Mouse (Mus musculus) forebrain, embryonic 10.5 days (tissue): ENCODE measurements around the gene Calm4. TPM values are rescaled to one million over a fixed set of nuclear protein-coding genes. Genes with fewer than 3 reads are reported as not detected.
"Not testable (repeated sequence)": the region's sequence is repeated elsewhere in the genome, so short reads cannot be mapped to it uniquely, and the experiment has no call there.

Experiments
- DNase-seq: peaks from one replicate; pipeline ENCODE4 v3.0.0-alpha.2; 2017; ENCODE audit warnings: low spot score; ENCODE audit errors: extremely low spot score
- H3K27ac ChIP-seq: fragments of 300-500 bp; sonication (generic); 2 replicates; pipeline ENCODE4 v1.5.1; 2016; ENCODE audit warnings: mild to moderate bottlenecking
- H3K27me3 ChIP-seq: fragments of 300-500 bp; sonication (generic); 2 replicates; pipeline ENCODE4 v1.6.1; 2016; ENCODE audit warnings: mild to moderate bottlenecking; ENCODE audit not compliant: poor library complexity, severe bottlenecking
- H3K36me3 ChIP-seq: fragments of 300-500 bp; sonication (generic); replicated peaks from 2 replicates; pipeline ENCODE4 v1.6.1; 2016; ENCODE audit warnings: mild to moderate bottlenecking, moderate library complexity
- H3K4me1 ChIP-seq: fragments of 300-500 bp; sonication (generic); 2 replicates; pipeline ENCODE4 v1.6.1; 2016
- H3K4me3 ChIP-seq: fragments of 300-500 bp; sonication (generic); 2 replicates; pipeline ENCODE4 v1.5.1; 2016; ENCODE audit warnings: mild to moderate bottlenecking, moderate library complexity
- H3K9me3 ChIP-seq: fragments of 300-500 bp; sonication (generic); 2 replicates; pipeline ENCODE4 v1.6.1; 2016; ENCODE audit warnings: mild to moderate bottlenecking, moderate library complexity
- WGBS: fragments of 180-500 bp; shearing (Covaris S2); methylation state at CpG from one replicate; pipeline ENCODE4 v1.1.7; 2016; 5-methylcytosine and 5-hydroxymethylcytosine counted together
- polyA plus RNA-seq: library from polyadenylated mRNA; unstranded; fragments of >200 nt; fragmentation: Nextera tagmentation; extraction: Ambion mirVana; gene quantifications from 2 replicates; pipeline ENCODE4 v1.2.1, GENCODE M21; 2016

Gene Calm4
- polyA plus RNA-seq, 1 experiment from 2014 or later = not detected

GRCm38 (mm10) chr13:3825726-3826125, 11.8 kb upstream of the Calm4 start:
- H3K4me3 ChIP-seq = no peak overlapping the region
- no peaks in the 10 kb centered on the region for H3K4me1 ChIP-seq
- DNase-seq = no peak
- H3K27me3 ChIP-seq = no peaks in the 10 kb centered on the region
- H3K27ac ChIP-seq = no peak overlapping the region
- H3K36me3 ChIP-seq = no peaks in the 10 kb centered on the region
- H3K9me3 ChIP-seq = no peaks in the 10 kb centered on the region

- H3K36me3 ChIP-seq = no peaks in the 10 kb centered on the region
- DNase-seq = no peak
- no peaks in the 10 kb centered on the region for H3K9me3 ChIP-seq
- H3K4me1 ChIP-seq = no peaks in the 10 kb centered on the region
- H3K4me3 ChIP-seq = no peak overlapping the region
- 88% methylated on average over 5 of the region's 5 CpGs for WGBS
- H3K27ac ChIP-seq = no peak overlapping the region
- no peaks in the 10 kb centered on the region for H3K27me3 ChIP-seq
Measured at GRCm38 (mm10) chr13:3831546-3831945, 6.0 kb upstream of the Calm4 start.

- WGBS = 73% methylated on average over 1 of the region's 1 CpGs
- no peaks in the 10 kb centered on the region for H3K36me3 ChIP-seq
- H3K27me3 ChIP-seq = no peaks in the 10 kb centered on the region
- DNase-seq = no peak
- H3K4me3 ChIP-seq = no peak overlapping the region
- H3K4me1 ChIP-seq = no peaks in the 10 kb centered on the region
- H3K9me3 ChIP-seq = no peaks in the 10 kb centered on the region
- H3K27ac ChIP-seq = no peak overlapping the region
Measured at GRCm38 (mm10) chr13:3831994-3832393, 5.6 kb upstream of the Calm4 start.

GRCm38 (mm10) chr13:3832450-3832849, 5.1 kb upstream of the Calm4 start:
- 88% methylated on average over 2 of the region's 2 CpGs for WGBS
- no peaks in the 10 kb centered on the region for H3K27me3 ChIP-seq
- H3K4me1 ChIP-seq = no peaks in the 10 kb centered on the region
- H3K9me3 ChIP-seq = no peaks in the 10 kb centered on the region
- H3K36me3 ChIP-seq = no peaks in the 10 kb centered on the region
- no peak for DNase-seq
- no peak overlapping the region for H3K27ac ChIP-seq
- H3K4me3 ChIP-seq = no peak overlapping the region

GRCm38 (mm10) chr13:3833644-3834043, 3.9 kb upstream of the Calm4 start:
- H3K36me3 ChIP-seq, H3K4me3 ChIP-seq, H3K27ac ChIP-seq, DNase-seq, H3K9me3 ChIP-seq, H3K4me1 ChIP-seq, H3K27me3 ChIP-seq: not testable (repeated sequence)

GRCm38 (mm10) chr13:3840662-3841061, 3.1 kb downstream of the Calm4 start:
- H3K4me1 ChIP-seq, H3K27me3 ChIP-seq, H3K9me3 ChIP-seq, H3K27ac ChIP-seq, DNase-seq, H3K4me3 ChIP-seq, H3K36me3 ChIP-seq: not testable (repeated sequence)

GRCm38 (mm10) chr13:3850330-3850729, 12.8 kb downstream of the Calm4 start:
- no peak for DNase-seq
- no peaks in the 10 kb centered on the region for H3K36me3 ChIP-seq
- WGBS = 68% methylated on average over 1 of the region's 1 CpGs

GRCm38 (mm10) chr13:3853648-3854333, 16.2 kb downstream of the Calm4 start, which contains the start of gene Calm5:
Gene Calm5, plus strand, starts transcription at chr13:3854173.
- H3K4me1 ChIP-seq, H3K27ac ChIP-seq, H3K36me3 ChIP-seq, H3K9me3 ChIP-seq, DNase-seq, H3K4me3 ChIP-seq, H3K27me3 ChIP-seq: not testable (repeated sequence)
- 85% methylated on average over 3 of the region's 3 CpGs for WGBS

More at GRCm38 (mm10) chr13:3850330-3850729, 12.8 kb downstream of the Calm4 start:
- Histone ChIP-seq H3K4me1 (no peaks in the 10 kb centered on the region), H3K4me3 (no peak overlapping the region), H3K27me3 (no peaks in the 10 kb centered on the region), H3K27ac (no peak overlapping the region), H3K9me3 (no peaks in the 10 kb centered on the region)

GRCm38 (mm10) chr13:3854856-3855255, 17.3 kb downstream of the Calm4 start:
- 85% methylated on average over 2 of the region's 2 CpGs for WGBS
- Histone ChIP-seq H3K4me3 (no peak overlapping the region), H3K27ac (no peak overlapping the region), H3K36me3 (no peaks in the 10 kb centered on the region), H3K9me3 (no peaks in the 10 kb centered on the region), H3K4me1 (no peaks in the 10 kb centered on the region), H3K27me3 (no peaks in the 10 kb centered on the region)
- DNase-seq = no peak

- H3K36me3 ChIP-seq = no peaks in the 10 kb centered on the region
- H3K27ac ChIP-seq = no peak overlapping the region
- no peaks in the 10 kb centered on the region for H3K9me3 ChIP-seq
- H3K27me3 ChIP-seq = no peaks in the 10 kb centered on the region
- WGBS = 84% methylated on average over 1 of the region's 1 CpGs
- no peak for DNase-seq
- H3K4me1 ChIP-seq = no peaks in the 10 kb centered on the region
- no peak overlapping the region for H3K4me3 ChIP-seq
Measured at GRCm38 (mm10) chr13:3856252-3856651, 18.7 kb downstream of the Calm4 start.

GRCm38 (mm10) chr13:3861251-3861650, 23.7 kb downstream of the Calm4 start:
- no peak overlapping the region for H3K4me3 ChIP-seq
- no peaks in the 10 kb centered on the region for H3K36me3 ChIP-seq
- no peaks in the 10 kb centered on the region for H3K9me3 ChIP-seq
- WGBS = 91% methylated on average over 8 of the region's 8 CpGs
- no peak for DNase-seq
- H3K27me3 ChIP-seq = no peaks in the 10 kb centered on the region
- H3K27ac ChIP-seq = no peak overlapping the region
- H3K4me1 ChIP-seq = no peaks in the 10 kb centered on the region

GRCm38 (mm10) chr13:3862325-3862724, 24.8 kb downstream of the Calm4 start:
- no peak for DNase-seq
- WGBS = 83% methylated on average over 3 of the region's 3 CpGs

GRCm38 (mm10) chr13:3862922-3863580, 25.5 kb downstream of the Calm4 start:
- WGBS = 90% methylated on average over 10 of the region's 10 CpGs

More at GRCm38 (mm10) chr13:3862325-3862724, 24.8 kb downstream of the Calm4 start:
- no peaks in the 10 kb centered on the region for H3K27me3 ChIP-seq
- no peak overlapping the region for H3K4me3 ChIP-seq
- H3K4me1 ChIP-seq = no peaks in the 10 kb centered on the region
- no peaks in the 10 kb centered on the region for H3K9me3 ChIP-seq
- no peaks in the 10 kb centered on the region for H3K36me3 ChIP-seq
- H3K27ac ChIP-seq = no peak overlapping the region

More at GRCm38 (mm10) chr13:3862922-3863580, 25.5 kb downstream of the Calm4 start:
- Histone ChIP-seq H3K4me1 (no peaks in the 10 kb centered on the region), H3K4me3 (no peak overlapping the region), H3K27ac (no peak overlapping the region), H3K9me3 (no peaks in the 10 kb centered on the region), H3K27me3 (no peaks in the 10 kb centered on the region), H3K36me3 (no peaks in the 10 kb centered on the region)
- DNase-seq = no peak
